Comparison of ENCODE assay signal across 10 mouse cellular contexts in genomic region chr12:78099761-78100160, GRCm38 (mm10).
DNase-seq lines count a peak whose midpoint lies in the region; ATAC-seq lines count a peak whose summit lies in the region.
"Had no signal": no experiment of that assay in that cellular context is flagged by ENCODE, and none has a peak within 500 bp of the region (broad histone marks: within the 10 kb centered on the region; RNA-seq: fewer than 3 reads in every experiment).

No protein-coding gene starts in this region.

- peak; percentile 78 for ATAC-seq in cerebellum, adult (ENCODE audit: insufficient number of reproducible peaks, low FRiP score, low TSS enrichment)
- ATAC-seq: Patski had no signal

- peak; percentile 29 to 38 for DNase-seq in layer of hippocampus, adult 8-10 months (ENCODE audit: low spot score in 2 of 2)
- no peak for DNase-seq in layer of hippocampus, postnatal 36 days
- peak; percentile 32 for DNase-seq in R1 (ENCODE audit: low read depth, low spot score)
- peak; percentile 24 to 36 for DNase-seq in layer of hippocampus, postnatal 14 days (ENCODE audit: low spot score in 2 of 2)
- no peak for DNase-seq in spleen, adult 18-20 months
- no peak for DNase-seq in frontal cortex, adult 2 months (ENCODE audit: extremely low spot score in 1 of 2, low spot score in 1 of 2)
- DNase-seq: kidney, adult 2 months; right cerebral cortex, postnatal 25 days had no signal

Comparison
In these comparisons a context has a peak if more than half of its experiments do, and no peak if none do; other contexts are left out.
1. DNase-seq: peak in layer of hippocampus, adult 8-10 months (2 of 2), R1 (single experiment) and layer of hippocampus, postnatal 14 days (2 of 2); none in layer of hippocampus, postnatal 36 days (0 of 2), spleen, adult 18-20 months (0 of 2) and frontal cortex, adult 2 months (0 of 2).